Mouse (Mus musculus): ENCODE measurements around the gene Pla2g4b. TPM values are rescaled to one million over a fixed set of nuclear protein-coding genes. Genes with fewer than 3 reads are reported as not detected.
A peak's percentile ranks its signal among the peaks of the same experiment; 100 is the strongest.

Gene Pla2g4b
- polyA plus RNA-seq, 1 experiment, result 0.56 TPM

DNA sequence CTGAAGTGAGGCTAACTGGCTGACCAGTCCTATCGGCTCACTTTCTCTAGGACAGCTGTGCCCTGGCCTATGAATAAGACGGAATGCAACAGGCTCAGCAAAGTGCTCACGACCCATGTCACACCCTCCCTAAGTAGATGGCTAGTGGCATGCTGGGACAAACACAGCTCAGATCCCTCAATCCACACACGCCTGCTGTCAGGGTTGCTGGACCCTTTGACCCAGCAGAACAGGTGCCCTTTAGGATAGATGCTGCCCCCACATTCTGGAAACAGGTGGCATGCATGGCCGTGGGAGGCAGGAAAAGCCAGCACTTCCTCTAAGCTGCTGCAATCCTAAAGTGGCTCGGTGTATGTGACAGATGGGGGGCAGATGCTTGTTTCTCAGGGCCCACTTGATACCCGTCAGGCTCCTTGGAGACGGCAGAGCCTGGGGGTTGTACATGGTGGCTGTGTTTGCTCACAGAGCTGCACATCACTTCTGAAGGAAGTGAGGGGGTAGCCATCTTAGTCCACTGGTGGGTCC is 36.3 kb downstream of the Pla2g4b start:
- Histone ChIP-seq H3K27me3 (ENCODE audit: control insufficient read depth, insufficient read depth, insufficient read length) (peaks cover 18% of the 10 kb centered on the region), H3K79me3 (ENCODE audit: low read depth) (no peaks in the 10 kb centered on the region), H3K4me3 (ENCODE audit: insufficient read depth, poor library complexity, severe bottlenecking) (no peak overlapping the region), H3K79me2 (ENCODE audit: control insufficient read depth, insufficient read depth) (no peaks in the 10 kb centered on the region), H3ac (ENCODE audit: control insufficient read depth, insufficient read length, low read depth) (no peak overlapping the region), H3K36me3 (ENCODE audit: control insufficient read depth, insufficient read depth) (no peaks in the 10 kb centered on the region)
- no peak for TF ChIP-seq FOSL1 (IDR thresholded peaks at IDR 0.05; ENCODE audit: insufficient read depth, low read length, poor library complexity, severe bottlenecking)
- no peak for TF ChIP-seq CTCF (IDR thresholded peaks at IDR 0.05; ENCODE audit: control insufficient read depth, insufficient read depth, insufficient read length)
- no peak for TF ChIP-seq CEBPB (IDR thresholded peaks at IDR 0.05; ENCODE audit: low read depth)
- TF ChIP-seq USF1 (IDR thresholded peaks at IDR 0.05; ENCODE audit: low read depth), result no peak
- TF ChIP-seq MYOD1 (IDR thresholded peaks at IDR 0.05; ENCODE audit: control insufficient read depth, insufficient read length, low read depth), result no peak
- TF ChIP-seq MYOG (IDR thresholded peaks at IDR 0.05; ENCODE audit: control insufficient read depth, extremely low read depth, insufficient read length), result no peak
- TF ChIP-seq MAX (IDR thresholded peaks at IDR 0.05), result no peak

DNA sequence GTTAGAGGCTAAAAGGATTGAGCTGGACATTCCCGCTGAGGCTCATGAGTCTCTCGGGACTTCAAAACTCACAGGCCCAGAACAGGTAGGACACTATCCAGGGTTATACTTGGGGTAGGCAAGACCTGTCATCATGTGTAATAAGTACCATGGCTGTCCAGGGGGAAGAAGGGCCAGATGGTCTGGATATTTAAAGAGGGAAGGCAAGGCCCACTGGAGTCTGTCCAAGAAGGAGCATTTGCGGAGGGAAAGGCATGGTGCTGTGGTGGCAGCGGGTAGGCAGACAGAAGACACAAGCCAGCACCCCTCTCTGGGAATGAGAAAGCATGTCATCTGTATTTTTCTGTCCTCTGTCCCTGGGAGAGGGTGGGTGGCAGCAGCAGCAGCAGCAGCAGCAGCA is 40.9 kb downstream of the Pla2g4b start:
- peaks cover 42% of the 10 kb centered on the region for H3K27me3 ChIP-seq (ENCODE audit: control insufficient read depth, insufficient read depth, insufficient read length)
- no peak for TF ChIP-seq FOSL1 (IDR thresholded peaks at IDR 0.05; ENCODE audit: insufficient read depth, low read length, poor library complexity, severe bottlenecking)

DNA sequence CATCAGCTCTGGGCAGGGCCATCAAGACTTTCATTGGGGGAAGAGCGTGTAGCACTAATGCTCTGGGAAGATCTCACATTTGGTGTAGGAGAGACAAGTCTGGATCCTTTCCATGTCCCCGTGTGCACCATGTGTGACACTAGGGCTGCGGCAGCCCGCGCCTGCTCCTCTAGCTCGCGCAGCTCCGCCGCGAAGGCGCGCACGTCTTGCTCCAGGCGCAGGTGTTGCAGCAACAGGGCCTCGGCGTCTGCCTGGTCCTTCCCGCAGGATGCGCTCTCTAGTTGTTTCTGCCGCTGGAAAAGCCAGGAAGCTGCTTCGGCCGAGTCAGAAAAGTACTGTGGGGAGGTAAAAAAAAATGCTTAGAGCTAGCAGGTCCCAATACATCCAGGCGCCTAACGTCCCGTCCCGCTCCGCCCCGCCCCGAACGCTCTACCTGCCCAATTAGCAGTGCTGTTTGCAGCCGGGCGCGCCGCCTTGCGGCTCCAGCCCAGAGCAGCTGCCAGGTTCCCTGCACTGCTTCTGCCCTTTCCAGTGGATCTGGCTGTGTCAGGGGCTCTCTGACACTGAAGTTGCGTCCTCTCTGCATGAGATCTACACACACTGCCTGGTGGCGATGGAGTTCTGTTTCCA is 43.0 kb downstream of the Pla2g4b start:
- Histone ChIP-seq H3K4me3 (ENCODE audit: insufficient read depth, poor library complexity, severe bottlenecking) (no peak overlapping the region), H3K36me3 (ENCODE audit: control insufficient read depth, insufficient read depth) (no peaks in the 10 kb centered on the region)

More for the DNA sequence above, 40.9 kb downstream of the Pla2g4b start:
- Histone ChIP-seq H3K79me2 (ENCODE audit: control insufficient read depth, insufficient read depth) (no peaks in the 10 kb centered on the region), H3K36me3 (ENCODE audit: control insufficient read depth, insufficient read depth) (no peaks in the 10 kb centered on the region), H3K4me3 (ENCODE audit: insufficient read depth, poor library complexity, severe bottlenecking) (no peak overlapping the region), H3ac (ENCODE audit: control insufficient read depth, insufficient read length, low read depth) (no peak overlapping the region), H3K79me3 (ENCODE audit: low read depth) (no peaks in the 10 kb centered on the region)

DNA sequence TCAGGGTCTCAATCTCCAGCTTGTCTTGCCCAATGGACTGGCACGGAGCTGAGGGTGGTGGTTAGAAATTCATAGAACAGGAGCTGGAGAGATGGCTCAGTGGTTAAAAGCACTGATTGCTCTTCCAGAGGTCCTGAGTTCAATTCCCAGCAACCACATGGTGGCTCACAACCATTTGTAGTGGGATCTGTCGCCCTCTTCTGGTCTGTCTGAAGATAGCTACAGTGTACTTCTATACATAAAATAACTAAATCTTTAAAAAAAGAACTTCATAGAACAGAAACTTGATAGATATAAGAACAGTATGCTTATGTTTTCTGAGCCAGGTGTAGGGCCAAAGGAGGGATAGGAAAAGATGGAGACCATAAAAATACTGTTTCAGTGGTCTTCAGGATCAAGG is 49.2 kb downstream of the Pla2g4b start:
- no peak overlapping the region for H3ac ChIP-seq (ENCODE audit: control insufficient read depth, insufficient read length, low read depth)
- no peak overlapping the region for H3K4me3 ChIP-seq (ENCODE audit: insufficient read depth, poor library complexity, severe bottlenecking)
- no peaks in the 10 kb centered on the region for H3K79me2 ChIP-seq (ENCODE audit: control insufficient read depth, insufficient read depth)
- H3K79me3 ChIP-seq (ENCODE audit: low read depth), result no peaks in the 10 kb centered on the region
- peaks cover 3% of the 10 kb centered on the region for H3K27me3 ChIP-seq (ENCODE audit: control insufficient read depth, insufficient read depth, insufficient read length)
- H3K36me3 ChIP-seq (ENCODE audit: control insufficient read depth, insufficient read depth), result no peaks in the 10 kb centered on the region
- no peak for TF ChIP-seq CTCF (IDR thresholded peaks at IDR 0.05; ENCODE audit: control insufficient read depth, insufficient read depth, insufficient read length)
- no peak for TF ChIP-seq CEBPB (IDR thresholded peaks at IDR 0.05; ENCODE audit: low read depth)
- no peak for TF ChIP-seq FOSL1 (IDR thresholded peaks at IDR 0.05; ENCODE audit: insufficient read depth, low read length, poor library complexity, severe bottlenecking)
- TF ChIP-seq USF1 (IDR thresholded peaks at IDR 0.05; ENCODE audit: low read depth), result no peak
- TF ChIP-seq MAX (IDR thresholded peaks at IDR 0.05), result no peak
- no peak for TF ChIP-seq MYOD1 (IDR thresholded peaks at IDR 0.05; ENCODE audit: control insufficient read depth, insufficient read length, low read depth)
- no peak for TF ChIP-seq MYOG (IDR thresholded peaks at IDR 0.05; ENCODE audit: control insufficient read depth, extremely low read depth, insufficient read length)

More for the DNA sequence above, 43.0 kb downstream of the Pla2g4b start:
- H3ac ChIP-seq (ENCODE audit: control insufficient read depth, insufficient read length, low read depth), result no peak overlapping the region
- peaks cover 42% of the 10 kb centered on the region for H3K27me3 ChIP-seq (ENCODE audit: control insufficient read depth, insufficient read depth, insufficient read length)
- no peaks in the 10 kb centered on the region for H3K79me2 ChIP-seq (ENCODE audit: control insufficient read depth, insufficient read depth)
- TF ChIP-seq MYOD1 (IDR thresholded peaks at IDR 0.05; ENCODE audit: control insufficient read depth, insufficient read length, low read depth) (no peak), MYOG (IDR thresholded peaks at IDR 0.05; ENCODE audit: control insufficient read depth, extremely low read depth, insufficient read length) (no peak), CEBPB (IDR thresholded peaks at IDR 0.05; ENCODE audit: low read depth) (no peak), MAX (IDR thresholded peaks at IDR 0.05) (no peak), FOSL1 (IDR thresholded peaks at IDR 0.05; ENCODE audit: insufficient read depth, low read length, poor library complexity, severe bottlenecking) (no peak), USF1 (IDR thresholded peaks at IDR 0.05; ENCODE audit: low read depth) (no peak), CTCF (IDR thresholded peaks at IDR 0.05; ENCODE audit: control insufficient read depth, insufficient read depth, insufficient read length) (no peak)
- no peaks in the 10 kb centered on the region for H3K79me3 ChIP-seq (ENCODE audit: low read depth)

DNA sequence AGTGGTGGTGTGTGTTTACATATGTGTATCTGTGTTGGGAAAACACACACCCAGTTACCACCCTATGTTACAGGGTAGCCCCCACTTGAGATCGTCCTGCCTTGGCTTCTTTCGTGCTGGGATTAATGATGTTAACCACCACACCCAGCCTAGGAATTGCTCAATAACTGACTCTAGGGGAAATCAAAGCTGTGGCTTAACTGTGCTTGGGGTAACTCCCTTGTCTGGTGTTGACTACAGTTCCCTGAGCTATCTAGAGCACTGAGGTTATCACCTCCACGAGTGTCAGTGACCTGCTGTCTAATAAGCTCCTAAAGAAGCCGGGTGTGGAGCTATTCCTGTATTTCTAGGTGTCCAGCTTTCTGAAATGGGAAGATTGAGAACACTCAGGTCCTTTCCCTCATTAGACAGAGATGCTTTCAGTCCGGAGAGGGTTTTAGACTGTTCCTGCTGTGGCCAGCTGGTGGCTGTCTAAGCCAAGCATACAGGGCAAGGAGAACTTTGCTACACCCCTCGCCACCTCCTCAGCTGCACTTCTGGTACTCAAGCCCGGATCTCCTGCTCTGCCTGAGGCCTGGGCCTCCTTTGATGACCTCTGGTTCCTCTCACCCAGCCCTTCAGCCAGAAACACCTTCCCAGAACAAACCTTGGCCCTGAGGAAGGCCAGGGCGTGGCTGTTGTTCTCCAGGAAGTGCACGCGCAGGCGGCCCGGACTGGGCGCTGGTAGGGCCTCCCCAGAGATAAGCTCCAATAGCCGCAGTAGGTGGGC is 51.6 kb downstream of the Pla2g4b start:
- no peak overlapping the region for H3ac ChIP-seq (ENCODE audit: control insufficient read depth, insufficient read length, low read depth)
- no peak overlapping the region for H3K4me3 ChIP-seq (ENCODE audit: insufficient read depth, poor library complexity, severe bottlenecking)
- H3K27me3 ChIP-seq (ENCODE audit: control insufficient read depth, insufficient read depth, insufficient read length), result no peaks in the 10 kb centered on the region
- H3K79me3 ChIP-seq (ENCODE audit: low read depth), result no peaks in the 10 kb centered on the region
- peaks cover 6% of the 10 kb centered on the region for H3K36me3 ChIP-seq (ENCODE audit: control insufficient read depth, insufficient read depth)
- no peaks in the 10 kb centered on the region for H3K79me2 ChIP-seq (ENCODE audit: control insufficient read depth, insufficient read depth)
- TF ChIP-seq CTCF (IDR thresholded peaks at IDR 0.05; ENCODE audit: control insufficient read depth, insufficient read depth, insufficient read length) (peak; percentile 66), MAX (IDR thresholded peaks at IDR 0.05) (no peak)

DNA sequence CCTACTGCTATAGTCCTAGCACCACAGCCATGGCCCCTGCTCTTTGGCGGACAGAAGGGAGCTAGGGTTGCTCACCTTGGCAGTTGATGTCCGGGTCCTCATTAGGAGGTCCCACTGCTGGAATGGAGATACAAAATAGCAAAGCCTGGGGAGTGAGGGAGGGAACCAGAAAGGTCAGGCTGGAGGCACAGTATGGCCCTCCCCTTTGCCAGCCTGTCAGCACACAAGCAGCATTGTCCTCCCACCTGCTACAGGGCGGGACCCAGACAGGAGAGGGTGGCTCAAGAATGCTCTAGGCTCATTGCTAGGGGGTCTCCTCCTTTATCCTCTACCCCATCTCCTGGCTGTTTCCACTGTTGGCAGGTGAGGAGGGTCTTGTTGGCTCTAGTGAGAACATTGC is 52.8 kb downstream of the Pla2g4b start:
- Histone ChIP-seq H3K27me3 (ENCODE audit: control insufficient read depth, insufficient read depth, insufficient read length) (no peaks in the 10 kb centered on the region), H3K79me2 (ENCODE audit: control insufficient read depth, insufficient read depth) (no peaks in the 10 kb centered on the region), H3K4me3 (ENCODE audit: insufficient read depth, poor library complexity, severe bottlenecking) (no peak overlapping the region), H3ac (ENCODE audit: control insufficient read depth, insufficient read length, low read depth) (no peak overlapping the region), H3K36me3 (ENCODE audit: control insufficient read depth, insufficient read depth) (peaks cover 17% of the 10 kb centered on the region), H3K79me3 (ENCODE audit: low read depth) (no peaks in the 10 kb centered on the region)
- TF ChIP-seq MYOG (IDR thresholded peaks at IDR 0.05; ENCODE audit: control insufficient read depth, extremely low read depth, insufficient read length) (no peak), MAX (IDR thresholded peaks at IDR 0.05) (no peak), USF1 (IDR thresholded peaks at IDR 0.05; ENCODE audit: low read depth) (no peak), CTCF (IDR thresholded peaks at IDR 0.05; ENCODE audit: control insufficient read depth, insufficient read depth, insufficient read length) (no peak), CEBPB (IDR thresholded peaks at IDR 0.05; ENCODE audit: low read depth) (no peak)
